Comparison of ENCODE assay signal across 12 mouse cellular contexts in the genomic region with DNA sequence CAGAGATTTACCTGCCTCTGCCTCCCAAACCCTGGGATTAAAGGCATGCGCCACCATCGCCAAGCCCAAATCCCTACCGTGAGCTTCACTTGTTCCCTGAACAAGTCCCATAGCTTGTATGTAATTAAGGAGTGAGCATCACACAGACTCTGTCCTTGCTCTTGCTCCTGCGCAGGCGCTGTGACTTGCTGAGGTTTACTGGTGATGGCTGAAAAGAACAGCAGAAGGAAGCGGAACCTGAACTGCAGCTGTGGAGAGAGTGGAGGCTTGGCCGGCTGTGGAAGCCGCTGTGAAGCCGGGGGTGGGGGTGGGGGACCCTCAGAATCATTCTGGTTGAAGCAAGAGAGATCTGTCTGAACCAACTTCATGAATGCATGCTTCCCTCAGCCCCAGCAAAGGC.
"Had no signal": no experiment of that assay in that cellular context is flagged by ENCODE, and none has a peak within 500 bp of the region (broad histone marks: within the 10 kb centered on the region; RNA-seq: fewer than 3 reads in every experiment).

No protein-coding gene starts in this region.

- DNase-seq: gastrocnemius, postnatal 14 days; gastrocnemius, postnatal 36 days; heart, adult 18-20 months; heart, postnatal 10 days; heart, postnatal 36 days; kidney, adult 11 months; kidney, adult 8-10 months; kidney, postnatal 10 days; kidney, postnatal 25 days; kidney, postnatal 4 days; liver; liver, embryonic 13.5 days had no signal
